Mouse (Mus musculus): ENCODE measurements around the gene Trim65. TPM values are rescaled to one million over a fixed set of nuclear protein-coding genes. Genes with fewer than 3 reads are reported as not detected.

Gene Trim65
- total RNA-seq, 2 experiments from 2014 or later = 6.7 to 8.3 TPM

DNA sequence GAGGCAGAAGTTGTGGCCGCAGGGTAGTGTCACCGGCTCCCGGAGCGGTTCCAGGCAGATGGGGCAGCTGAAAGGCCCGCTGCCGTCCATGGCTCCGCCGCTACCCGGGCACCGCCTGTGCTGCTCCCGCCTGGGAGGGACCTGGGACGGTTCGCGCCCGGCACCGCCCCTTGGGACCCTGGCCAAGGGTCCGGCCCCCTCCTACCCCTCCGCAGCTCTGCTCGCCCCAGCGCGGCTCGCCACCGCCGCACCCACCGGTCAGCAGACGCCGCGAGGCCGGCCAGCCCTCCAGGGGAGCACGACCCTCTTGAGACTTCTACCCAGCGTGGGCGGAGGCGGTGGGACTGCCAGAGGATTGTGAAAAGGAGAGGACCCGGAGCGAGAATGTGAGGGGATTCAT is 20.8 kb downstream of the Trim65 start:
- DNase-seq (ENCODE audit: low spot score in 2 of 2) = no peak

DNA sequence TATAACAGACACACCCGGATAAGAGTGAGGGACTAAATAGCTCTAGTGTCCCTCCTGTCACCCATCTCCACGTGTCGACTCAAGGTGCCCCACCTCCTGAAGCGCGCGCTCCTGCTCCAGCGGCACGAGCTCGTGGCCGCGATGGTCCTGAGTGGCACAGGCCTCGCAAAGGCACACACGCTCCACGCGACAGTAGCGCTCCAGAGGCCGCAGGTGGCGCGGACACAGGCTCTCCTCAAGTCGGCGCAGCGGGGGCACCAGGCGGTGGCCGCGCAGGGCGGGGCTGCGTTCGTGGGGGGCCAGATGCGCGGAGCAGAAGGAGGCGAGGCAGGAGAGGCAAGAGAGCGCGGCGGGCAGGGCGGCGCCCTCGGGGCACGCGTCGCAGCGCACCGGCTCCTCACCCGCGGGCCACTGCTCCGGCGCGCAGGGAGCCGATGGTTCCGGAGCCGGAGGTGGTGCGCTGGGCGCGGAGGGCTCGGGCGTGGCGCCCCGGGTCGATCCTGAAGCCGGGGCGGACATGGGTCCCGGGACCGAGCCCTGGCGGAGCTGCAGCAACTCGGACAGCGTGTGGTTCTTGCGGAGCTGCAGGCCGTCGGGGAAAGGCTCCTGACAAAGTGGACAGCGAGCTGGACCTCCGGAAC is 21.4 kb downstream of the Trim65 start:
- DNase-seq (ENCODE audit: low spot score in 2 of 2) = no peak

DNA sequence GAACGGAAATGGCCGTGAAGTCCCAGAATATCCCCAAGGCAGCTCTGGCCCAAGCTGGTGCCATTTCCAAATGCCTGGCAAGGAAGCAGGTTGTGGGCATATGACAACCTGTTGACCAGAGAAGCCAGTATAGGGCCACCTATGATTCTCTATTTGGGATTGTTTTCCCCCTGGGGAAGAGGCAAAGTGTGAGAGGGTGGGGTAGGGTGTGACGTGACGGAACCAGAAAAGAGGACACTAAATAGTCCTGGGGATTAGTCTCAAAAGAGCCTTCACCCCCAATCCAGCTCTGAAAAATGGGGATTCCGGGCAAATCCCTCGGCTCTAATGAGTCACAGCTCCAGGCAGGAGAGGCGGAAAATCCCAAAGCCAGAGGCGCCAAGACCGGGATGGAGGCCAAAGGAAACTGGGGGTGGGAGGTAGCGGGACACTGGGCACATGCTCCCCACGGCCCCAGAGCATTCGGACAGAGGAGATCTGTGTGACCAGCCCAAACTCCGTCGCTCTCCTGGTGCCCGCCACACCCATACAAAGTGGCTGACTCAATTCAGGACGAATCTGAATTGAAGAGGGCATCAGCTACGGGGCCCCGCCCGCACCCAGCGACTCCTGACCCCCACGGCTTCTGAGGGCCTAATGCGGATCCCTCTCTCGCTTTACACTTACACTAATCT is 22.3 kb downstream of the Trim65 start:
- no peak for DNase-seq (ENCODE audit: low spot score in 2 of 2)

DNA sequence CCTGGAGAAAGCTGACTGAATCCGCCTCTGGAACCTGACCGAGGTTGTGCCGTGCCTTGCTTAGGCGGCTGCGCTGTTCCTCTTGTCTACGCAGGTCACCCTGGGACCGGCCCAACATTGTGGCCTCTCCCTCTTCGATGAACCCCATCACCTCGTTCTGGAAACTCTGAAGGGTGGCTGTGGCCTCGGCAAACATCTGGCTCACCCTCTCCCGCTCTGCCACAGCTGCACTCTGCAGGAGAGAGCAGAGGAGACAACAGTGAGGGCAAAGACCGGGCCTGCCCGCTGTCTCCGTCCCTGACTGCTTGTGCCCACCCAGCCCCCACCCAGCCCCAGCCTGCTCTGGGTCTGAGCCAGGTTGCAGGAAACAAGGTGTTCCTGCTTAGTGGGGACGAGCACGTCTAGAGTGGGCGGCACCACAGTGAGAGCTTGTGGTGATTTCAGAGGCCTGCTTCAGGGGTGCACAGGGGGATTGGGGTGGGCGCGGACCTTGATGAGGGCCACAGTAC is 23.1 kb downstream of the Trim65 start:
- DNase-seq (ENCODE audit: low spot score in 2 of 2) = no peak

DNA sequence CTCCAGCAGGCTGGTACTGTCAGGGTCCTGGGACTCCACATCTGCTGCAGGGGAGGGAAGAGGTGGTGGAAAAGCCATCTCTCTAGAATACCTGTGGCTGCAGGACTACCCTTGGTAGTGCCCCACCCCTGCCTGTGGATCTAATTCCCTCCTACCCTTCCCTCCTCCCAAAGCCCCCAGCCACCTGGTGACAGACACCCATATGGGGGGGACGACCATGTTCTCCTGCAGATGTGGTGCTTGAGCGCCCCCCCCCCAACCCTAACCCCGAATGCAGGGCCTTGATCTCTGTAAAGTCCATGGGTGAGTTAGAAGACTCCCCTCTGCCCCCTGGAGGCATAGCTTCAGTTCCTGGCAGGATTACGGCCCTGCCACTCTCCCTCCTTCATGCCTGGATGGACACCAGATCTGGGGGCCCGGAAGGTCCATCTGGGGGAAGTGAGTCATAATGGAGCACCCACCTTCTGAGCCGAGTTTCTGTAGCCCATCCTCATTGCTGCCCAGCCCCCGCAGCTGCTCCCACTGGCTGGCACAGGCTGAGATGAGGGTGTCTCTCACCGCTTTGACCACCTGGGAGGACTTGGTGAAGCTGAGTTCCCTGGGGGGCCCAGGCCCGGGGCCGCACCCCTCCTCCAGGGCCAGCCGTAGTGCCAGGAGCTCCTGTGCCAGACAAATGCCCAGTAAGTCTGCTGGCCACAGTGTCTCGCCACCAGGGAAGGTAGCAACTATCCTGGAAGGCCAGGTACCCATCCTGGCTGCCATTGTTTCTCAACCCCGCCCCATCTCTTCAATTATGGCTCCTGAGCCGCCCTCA is 23.8 kb downstream of the Trim65 start:
- no peak for DNase-seq (ENCODE audit: low spot score in 2 of 2)

DNA sequence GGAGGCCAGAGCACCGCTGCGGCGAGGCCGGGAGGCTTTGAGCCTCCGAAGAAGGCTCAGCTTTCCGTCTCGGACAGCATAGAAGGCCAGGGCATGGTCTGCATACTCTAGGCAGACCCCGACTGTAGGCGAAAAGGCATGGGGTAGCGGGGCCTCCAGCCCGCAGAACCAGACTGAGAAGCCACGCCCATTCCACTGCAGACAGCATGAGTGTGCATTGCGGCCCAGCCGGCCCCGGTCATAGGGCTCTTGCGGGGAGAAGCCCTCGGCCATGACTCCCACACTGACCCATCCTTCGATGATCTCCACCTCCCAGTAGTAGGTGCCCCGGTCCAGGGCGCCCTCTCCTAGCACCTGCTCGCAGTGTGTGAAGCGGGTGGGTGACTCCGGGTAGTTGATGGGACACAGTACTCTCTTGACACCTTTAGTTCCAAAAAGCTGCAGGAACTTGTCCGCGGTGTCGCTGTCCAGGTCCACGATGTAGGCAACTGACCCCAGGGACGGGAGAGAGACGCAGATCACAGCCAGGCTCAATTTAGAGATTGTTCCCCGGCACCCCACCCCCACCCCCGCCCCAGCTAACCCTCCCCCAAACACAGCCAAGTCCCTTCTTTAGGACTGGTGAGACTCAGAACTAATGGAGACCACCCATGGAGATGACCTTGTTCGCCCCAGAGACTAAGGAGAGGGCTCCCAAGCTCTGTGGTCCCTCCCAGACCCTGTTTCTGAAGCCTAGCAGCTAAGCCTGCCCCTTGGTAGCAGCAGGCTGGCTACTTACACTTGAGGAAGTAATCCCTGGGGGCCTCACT is 24.6 kb downstream of the Trim65 start:
- DNase-seq (ENCODE audit: low spot score in 2 of 2) = no peak

DNA sequence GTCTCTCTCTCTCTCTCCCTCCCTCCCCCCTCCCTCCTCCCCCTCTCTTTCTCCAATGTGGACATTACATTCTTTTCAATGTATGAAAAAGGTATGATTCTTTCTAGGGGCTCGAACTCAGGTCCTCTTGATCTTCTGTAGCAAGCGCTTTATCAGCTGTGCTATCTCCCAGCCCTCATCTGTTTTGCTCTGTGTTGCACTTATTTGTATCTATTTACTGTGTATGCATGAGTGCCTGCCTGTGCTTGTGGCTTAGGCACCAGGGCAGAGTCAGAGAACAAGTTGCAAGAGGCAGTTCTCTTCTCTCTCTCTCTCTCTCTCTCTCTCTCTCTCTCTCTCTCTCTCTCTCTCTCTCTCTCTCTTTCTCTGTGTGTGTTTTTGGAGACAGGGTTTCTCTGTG is 25.9 kb downstream of the Trim65 start:
- DNase-seq (ENCODE audit: low spot score in 2 of 2) = no peak

DNA sequence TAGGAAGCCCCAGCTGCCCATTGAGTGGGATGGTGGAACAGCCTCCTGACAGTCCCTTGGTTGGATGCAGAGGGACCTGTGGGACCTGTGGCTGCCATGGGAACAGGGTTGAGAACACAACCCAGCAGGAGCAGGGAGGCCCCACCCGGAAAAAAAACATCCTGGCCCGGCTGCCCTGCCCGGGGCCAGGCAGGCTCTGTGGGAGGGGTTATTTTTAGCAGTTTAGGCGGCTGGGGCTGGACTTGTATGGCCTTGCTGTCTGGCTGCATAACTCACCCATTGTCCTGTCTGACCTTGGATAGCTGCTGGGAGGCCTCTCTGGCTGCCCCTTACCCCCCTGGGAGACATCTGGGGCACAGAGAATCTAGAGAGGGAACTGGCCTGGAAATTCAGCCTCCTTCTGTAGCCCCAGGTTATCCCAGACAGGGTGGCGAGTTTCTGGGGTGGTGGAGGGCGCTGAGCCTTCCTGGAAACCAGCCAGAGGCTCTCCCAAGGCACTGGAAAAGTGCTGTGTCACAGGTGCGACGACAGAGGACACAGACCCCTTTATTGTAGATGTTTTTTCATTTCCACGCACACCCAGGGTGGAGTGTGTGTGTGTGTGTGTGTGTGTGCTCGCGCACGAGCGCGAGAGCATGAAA is 26.8 kb downstream of the Trim65 start:
- DNase-seq (ENCODE audit: low spot score in 2 of 2) = no peak

DNA sequence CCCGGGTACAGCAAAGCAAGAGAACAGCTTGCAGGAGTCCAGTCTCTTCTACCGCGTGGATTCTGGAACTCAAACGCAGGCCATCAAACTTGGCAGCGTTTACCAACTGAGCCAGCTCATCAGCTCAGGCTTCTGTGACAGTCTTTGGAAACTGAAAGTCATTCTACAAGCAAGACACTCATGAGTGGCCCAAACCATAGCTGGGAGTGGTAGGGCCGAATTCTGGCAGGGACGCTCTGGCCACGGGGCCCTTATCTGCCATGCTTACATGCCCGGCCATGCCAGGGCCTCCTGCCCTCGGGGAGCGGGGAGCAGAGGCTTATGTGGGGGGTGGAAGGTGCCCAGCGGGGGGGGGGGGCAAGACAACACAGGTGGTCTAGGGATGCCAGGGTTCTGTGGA is 27.4 kb downstream of the Trim65 start:
- no peak for DNase-seq (ENCODE audit: low spot score in 2 of 2)

DNA sequence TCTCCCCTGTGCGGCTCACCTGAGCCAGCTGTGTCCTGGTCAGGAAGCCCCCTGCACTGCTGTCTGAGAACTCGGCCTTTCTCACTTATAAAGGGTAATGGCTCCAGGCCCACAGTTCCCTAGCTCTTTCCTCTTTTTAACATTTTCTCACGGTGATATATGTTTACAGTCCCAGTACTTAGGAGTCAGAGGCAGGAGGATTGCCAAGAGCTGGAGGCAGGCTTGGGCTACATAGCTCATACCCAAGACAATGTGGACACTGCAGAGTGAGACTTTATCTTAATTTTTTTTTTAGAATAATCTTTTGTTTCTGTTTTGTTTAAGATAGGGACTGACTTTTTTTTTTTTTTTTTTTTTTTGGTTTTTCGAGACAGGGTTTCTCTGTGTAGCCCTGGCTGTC is 28.5 kb downstream of the Trim65 start:
- no peak for DNase-seq (ENCODE audit: low spot score in 2 of 2)

DNA sequence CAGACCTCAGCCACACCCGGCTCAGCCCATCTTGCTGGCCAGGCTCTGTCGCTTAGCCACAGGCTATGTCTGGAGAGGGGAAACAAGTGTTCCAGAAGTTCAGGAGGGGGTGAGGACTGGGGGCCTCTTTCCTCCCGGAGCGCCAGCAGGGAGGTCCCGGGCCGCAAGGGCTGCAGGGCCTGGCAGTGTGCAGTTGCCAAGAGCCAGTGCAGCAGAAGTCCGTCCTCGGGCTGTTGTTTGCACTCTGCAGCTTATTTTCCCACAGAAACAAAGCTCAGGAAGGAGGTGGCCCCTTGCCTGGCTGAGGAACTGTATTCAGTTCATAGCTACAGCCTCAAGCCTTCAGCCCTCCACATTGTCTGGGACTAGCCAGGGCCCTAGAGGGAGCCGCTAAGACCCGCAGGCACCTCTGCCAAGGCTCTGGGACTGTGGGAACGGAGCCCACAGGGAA is 29.0 kb downstream of the Trim65 start:
- no peak for DNase-seq (ENCODE audit: low spot score in 2 of 2)

DNA sequence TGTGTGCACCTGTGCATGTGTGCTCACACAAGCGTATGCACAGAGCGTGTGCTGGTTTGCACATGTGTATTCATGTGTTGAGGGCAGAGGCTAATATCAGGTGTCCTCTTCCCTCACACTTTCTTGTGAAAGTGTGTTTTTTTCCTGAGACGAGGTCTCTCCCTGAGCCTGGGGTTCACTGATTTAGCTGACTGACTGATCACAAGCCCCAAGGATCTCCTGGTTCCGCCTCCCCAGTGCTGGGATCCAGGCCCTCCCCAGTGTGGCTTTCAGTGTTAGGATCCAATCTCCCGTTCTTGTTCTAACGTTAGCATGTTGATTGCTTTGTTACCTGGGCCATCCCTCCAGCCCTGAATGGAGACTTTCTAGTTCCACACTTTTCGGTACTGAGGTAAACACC is 30.1 kb downstream of the Trim65 start:
- no peak for DNase-seq (ENCODE audit: low spot score in 2 of 2)

DNA sequence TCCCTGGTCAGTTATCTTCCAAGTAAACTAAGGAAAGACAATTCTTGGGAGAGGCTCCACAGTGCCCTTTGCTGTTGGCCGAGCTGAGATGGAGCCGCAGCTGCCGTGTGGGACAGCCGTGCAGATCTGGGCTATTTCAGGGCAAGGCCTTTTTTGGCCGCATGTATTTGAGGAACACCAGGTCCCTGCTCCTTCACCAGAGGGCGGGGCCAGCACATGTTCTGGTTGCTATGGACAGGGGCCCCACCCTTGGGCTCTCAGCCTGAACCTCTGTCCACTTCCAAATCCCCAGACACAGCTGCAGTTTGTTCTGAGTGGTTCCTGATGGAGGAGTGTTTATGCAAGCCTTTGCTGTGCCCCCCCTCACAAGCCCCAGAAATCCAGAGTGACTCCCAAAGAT is 30.5 kb downstream of the Trim65 start:
- no peak for DNase-seq (ENCODE audit: low spot score in 2 of 2)

DNA sequence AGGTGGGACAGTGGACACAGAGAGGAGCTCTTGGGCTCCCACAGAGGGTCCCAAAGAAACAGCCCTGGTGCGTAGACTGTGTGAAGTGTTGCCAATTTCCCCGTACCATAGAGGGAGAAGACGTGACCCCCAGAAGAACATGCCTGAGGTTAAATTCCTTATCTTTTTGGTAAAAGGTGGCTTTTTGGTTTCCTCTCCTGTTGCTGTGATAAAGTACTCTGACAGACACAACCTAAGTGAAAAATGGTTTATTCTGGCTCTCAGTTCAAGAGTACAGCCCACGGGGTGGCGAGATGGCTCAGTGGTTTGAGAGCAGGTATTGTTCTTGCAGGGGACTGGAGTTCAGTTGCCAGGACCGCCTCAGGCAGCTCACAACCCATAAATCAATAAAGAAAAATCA is 31.5 kb downstream of the Trim65 start:
- no peak for DNase-seq (ENCODE audit: low spot score in 2 of 2)

DNA sequence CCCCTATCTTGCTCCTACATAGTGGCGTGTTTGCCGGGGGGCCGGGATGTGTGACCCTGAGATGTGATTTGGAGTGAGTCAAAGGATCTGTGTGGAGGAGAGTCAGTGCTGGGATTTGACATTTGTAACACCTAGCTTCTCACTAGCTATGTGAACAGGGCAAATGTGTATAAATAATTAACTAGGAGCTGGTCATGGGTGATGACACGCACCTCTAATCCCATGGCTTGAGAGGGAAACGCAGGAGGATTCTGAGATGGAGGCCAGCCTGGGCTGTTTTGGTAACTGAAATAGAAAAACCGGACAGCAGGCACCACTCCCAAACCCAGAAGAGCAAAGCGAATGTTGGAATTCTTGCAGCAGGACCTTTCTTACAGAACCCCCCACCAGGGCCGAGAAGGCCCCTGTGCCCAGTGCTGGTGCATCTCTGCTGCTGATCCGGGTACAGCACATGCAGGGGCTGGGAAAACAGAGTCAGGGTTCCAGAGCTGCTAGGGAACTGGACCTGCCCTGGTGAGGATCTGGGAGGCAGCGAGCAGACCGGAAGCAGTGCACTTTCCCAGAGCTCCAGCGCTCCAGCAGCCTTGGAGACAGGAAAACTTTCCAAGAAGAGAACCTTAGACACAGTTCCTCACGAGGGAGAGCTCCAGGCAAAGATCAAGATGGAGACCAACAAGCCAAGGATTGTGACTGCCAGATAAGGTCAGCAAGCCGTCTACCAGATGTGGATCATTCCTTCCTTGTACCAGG is 32.0 kb downstream of the Trim65 start:
- no peak for DNase-seq (ENCODE audit: low spot score in 2 of 2)

DNA sequence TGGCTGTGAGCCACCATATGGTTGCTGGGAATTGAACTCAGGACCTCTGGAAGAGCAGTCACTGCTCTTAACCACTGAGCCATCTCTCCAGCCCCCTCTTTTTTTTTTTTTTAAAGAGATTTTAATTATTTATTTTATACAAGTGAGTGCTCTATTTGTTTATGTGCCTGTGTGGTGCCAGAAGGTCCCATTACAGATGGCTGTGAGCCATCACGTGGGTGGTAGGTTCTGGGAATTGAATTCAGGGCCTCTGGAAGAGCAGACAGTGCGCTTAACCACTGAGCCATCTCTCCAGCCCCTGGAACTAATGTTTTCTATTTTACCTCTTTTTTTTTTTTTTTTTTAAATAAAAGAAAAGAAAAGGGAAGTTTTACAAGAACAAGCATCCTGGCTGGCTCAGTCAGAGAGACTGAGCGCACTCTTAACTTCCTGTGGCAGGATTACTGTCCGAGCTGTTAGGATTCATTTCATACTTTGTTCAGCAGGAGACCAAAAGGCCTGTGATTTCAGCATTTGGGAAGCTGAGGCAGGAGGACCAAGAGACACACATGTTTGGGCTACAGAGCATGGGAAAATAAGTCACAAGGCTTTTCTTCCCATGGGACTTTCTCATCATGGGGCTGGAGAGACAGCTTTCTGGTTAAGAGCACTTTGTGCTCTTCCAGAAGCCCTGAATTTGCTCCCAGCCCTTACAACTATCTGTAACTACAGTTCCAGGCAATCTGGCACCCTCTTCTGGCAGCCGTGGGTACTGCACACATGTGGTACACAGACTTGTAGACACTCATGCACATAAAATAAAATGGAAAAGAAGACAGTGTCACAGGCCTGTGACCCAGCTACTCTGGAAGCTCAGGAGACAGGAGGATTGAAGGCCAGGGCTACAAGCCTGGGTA is 34.5 kb downstream of the Trim65 start:
- no peak for DNase-seq (ENCODE audit: low spot score in 2 of 2)

DNA sequence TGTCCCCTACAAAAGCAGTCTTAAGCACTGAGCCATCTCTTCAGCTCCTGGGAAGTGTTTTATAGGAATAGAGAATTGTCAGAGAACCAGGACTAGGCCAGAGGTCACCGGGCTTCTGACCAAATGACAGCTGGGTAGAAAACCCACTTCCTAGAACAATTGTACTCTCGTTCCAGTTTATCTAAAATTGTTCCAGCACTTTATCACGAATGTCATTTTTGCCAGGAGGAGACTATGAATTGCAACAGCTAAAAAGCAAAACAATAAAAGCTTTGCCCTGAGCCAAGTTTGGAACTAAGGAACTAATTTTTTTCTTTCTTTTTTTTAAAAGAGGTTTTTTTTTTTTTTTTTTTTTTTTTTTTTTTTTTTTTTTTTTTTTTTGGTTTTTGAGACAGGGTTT is 35.4 kb downstream of the Trim65 start:
- no peak for DNase-seq (ENCODE audit: low spot score in 2 of 2)

DNA sequence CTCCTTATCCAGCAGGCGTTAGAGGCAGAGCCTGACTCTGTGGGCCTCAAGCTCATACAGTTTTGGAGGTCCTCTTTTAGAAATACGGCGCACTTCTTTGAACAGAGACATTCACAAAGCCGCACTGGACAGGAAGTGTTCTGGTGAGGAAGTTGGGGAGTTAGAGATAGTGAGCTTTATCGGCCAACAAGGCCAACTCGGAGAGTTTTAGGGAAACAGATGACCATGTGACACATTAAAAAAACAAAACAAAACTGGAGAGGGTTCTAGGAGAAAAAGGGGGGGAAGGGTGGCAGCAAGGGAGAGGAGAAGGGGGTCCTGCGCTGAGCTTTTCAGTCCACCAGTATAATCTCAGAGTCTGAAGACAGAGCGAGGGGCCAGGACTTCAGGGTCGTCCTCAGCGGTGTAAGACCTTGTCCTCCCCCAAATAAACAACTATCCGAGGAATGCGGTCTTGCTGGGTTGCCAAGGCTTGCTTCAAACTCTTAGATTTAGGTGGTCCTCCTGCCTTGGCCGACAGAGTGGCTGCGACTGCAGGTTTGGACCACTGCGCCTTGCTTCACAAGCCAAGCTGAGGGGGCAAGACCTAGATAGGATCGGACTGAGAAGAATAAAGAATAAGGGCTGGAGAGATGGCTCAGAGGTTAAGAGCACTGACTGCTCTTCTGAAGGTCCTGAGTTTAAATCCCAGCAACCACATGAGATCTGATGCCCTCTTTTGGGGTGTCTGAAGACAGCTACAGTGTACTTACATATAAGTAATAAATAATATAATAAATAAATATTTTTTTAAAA is 37.0 kb downstream of the Trim65 start:
- no peak for DNase-seq (ENCODE audit: low spot score in 2 of 2)

Measured in layer of hippocampus, adult 18-20 months (tissue).